Mouse (Mus musculus) liver, adult 2 months (tissue): ENCODE data around the gene Trim2.

Experiments
- CTCF ChIP-seq: fragments of 200-500 bp; IDR thresholded peaks from 2 replicates; pipeline ENCODE4 v1.5.1; 2011; ENCODE audit warnings: low read depth, low read length, control low read depth
- POLR2A ChIP-seq: fragments of 200-500 bp; IDR thresholded peaks from 2 replicates; pipeline ENCODE4 v1.6.1; 2011; ENCODE audit warnings: low read length, control low read depth; ENCODE audit not compliant: insufficient read depth; ENCODE audit errors: extremely low read depth

DNA sequence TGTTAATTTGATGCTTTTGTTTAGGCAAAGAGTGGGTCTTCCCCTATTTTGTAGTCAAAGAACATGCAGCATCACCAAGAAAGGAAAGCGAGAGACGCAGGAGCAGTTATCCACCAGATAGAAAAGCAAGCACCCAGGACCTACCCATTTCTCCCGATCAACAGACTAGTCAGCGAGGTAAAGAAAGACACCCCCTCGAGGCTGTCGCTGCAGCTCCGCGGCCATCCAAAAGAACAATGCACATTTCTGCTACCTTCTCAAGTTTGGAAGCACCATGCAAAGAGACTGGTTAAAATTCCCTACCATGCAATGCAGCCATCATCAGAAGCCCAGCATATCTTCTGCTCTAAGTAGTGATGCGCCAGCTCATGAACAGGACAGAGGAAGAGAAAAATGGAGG, 86.4 kb downstream of the Trim2 start:
- TF ChIP-seq CTCF (no peak), POLR2A (no peak)
